Mouse (Mus musculus): ENCODE measurements around the gene Plxna2. TPM values are rescaled to one million over a fixed set of nuclear protein-coding genes. Genes with fewer than 3 reads are reported as not detected.
A peak's percentile ranks its signal among the peaks of the same experiment; 100 is the strongest.

Plxna2 gene
- 10 to 100 TPM in 1 of 2 experiments, 1 to 10 TPM in 1; 8.8 to 10.1 TPM for total RNA-seq (2021)
- long read RNA-seq, experiment 1, partial matches to known transcripts: 0 of 2 reads
- long read RNA-seq, experiment 1, other reads (novel, unspliced or antisense): 2 of 2 reads
- long read RNA-seq, experiment 2: 0 reads

DNA sequence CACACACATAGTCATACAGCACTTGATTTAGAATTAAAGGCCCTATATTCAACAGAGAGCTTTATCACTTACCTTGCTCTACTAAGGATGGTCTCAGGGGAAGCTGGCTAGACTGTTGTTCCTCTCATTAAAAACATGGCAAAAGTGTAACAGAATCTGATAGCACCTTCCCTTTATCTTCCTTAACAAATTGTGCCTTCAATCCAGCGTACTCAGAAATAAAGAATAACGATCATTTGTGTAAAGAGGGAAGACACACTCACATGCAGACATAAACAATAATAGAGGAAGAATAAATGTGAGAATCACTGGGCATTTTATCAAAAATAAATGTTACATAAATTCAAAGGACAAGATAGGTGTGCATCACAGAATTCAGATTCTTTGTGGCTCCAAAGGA is at the start of gene Plxna2:
Gene Plxna2, plus strand, starts transcription at position 301 of the 400 bp plus-strand sequence.
- DNase-seq: no peak

DNA sequence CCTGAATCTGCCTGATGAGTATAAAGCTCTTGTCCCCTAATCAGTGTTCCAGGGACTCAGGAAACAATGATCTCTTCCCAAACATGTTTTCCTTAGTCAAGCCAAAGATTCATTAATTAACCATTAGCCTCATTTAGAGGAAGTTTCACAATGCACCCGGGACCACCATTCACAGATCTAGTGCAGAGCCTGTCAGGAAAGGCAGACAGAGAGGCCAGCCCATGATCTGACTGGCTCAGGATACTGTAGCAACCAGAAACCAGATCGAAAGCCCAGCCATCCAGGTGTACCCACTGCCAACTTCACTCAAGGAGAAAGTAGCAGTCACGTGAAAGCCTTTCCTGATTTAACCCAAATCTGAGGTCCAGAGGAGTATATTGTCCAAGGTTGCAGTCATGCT is 44.1 kb upstream of the Plxna2 start:
- DNase-seq: no peak

DNA sequence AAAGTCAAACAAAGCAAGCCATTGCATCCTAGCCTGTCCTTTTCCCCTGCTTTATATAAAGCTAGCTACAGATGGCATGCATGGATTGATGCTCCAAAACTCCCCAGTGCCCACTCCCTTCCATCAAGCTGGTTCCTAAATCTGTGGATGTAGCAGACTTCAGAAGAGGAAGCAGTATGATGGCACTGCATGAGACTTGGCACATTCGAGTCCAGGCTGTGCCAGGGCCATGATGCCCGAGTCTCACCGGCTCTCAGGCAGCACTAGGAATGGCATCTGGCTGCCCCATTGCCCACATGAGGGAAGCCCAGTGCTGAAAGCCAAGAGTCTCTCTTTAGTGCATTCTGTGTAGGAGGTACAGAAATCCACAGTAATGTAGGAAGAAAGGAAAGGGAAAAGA is 39.7 kb upstream of the Plxna2 start:
- no peak for DNase-seq

DNA sequence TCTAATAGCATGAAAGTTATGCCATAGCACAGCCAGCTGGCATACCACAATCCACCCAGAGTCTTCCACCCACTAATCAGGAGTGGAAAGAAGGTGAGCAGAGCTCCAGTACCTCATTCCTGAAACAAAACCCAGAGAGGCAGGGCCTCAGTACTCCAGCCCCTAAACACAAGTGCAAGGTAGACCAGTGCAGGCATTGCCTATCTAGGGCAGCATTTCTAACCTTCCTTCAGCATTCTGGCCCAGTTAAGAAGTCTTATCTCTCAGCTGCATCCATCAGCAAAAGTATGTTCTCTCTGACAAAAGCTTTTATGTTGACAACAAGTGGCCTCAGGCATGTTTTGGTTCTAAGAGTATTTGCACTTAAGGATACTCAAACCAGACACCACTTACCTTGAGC is 37.5 kb upstream of the Plxna2 start:
- no peak for DNase-seq

DNA sequence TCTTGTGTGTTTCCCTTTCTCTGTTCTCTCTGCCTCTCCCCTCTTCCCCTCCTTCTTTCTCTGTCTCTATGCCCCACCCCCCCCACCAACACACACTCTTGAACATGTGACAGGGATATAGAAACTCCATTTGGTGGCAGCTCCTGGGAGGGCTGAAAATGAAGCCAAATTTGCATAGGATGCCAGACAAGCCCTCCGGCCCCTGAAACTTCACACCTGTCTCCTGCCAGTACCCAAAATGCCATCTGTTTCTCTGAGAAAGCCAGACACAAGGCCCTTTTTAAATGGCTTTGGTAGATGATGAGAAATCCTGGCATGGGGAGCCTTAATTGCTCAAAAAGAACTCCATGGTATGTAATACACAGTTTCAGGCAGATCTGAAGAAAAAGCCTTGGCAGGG is 31.3 kb upstream of the Plxna2 start:
- DNase-seq: no peak

DNA sequence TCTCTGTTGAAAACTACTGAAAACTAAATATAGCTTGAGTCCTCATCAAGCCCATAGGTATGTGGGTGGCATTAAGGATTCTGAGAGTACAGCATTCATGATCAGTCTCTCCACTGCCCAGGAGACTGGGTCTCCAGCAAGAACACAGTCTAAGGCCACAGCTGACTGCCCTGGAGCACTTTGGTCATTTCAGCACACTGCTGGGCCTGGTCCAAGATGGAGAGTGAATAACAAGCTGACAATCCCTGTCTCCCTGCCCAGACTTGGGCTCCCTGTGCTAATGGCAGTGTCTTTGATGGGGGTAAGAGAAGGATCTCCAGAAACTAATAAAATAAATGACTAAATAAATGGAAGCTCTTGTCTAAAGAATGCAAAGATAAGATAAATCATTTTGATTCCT is 30.5 kb upstream of the Plxna2 start:
- peak; percentile 26 to 30 for DNase-seq

DNA sequence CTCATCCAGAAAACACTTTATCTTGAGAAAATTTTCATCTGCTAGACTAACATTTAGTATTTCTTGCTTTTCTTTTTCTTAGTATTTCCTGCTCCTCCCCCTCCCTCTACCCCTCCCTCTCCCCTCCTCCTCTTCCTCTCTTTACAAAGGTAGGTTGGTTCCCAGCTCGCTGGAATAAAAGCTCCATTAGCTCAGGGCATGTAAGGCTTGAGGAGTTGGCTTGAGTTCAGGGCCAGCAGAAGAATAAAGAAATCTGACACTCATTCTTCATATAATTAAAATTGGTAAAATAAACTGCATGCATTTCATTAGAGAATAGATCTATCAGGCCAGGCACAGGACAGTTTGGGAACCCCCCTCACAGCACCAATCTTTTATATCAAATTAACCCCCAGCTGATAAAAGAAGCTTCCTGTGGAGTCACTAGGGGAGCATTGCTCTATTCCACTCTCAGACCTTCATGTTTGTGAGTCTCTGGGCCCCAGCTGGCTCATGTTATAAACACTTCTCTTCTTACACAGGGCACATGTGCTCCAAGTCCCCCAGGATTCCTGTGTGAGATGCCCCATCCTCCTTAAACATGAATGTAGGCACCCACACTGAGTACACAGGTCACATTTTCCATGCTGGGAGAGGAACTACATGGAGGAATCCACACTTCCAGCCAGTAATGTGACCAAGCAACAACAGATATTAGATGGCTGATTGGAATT is 29.9 kb upstream of the Plxna2 start:
- DNase-seq: no peak

DNA sequence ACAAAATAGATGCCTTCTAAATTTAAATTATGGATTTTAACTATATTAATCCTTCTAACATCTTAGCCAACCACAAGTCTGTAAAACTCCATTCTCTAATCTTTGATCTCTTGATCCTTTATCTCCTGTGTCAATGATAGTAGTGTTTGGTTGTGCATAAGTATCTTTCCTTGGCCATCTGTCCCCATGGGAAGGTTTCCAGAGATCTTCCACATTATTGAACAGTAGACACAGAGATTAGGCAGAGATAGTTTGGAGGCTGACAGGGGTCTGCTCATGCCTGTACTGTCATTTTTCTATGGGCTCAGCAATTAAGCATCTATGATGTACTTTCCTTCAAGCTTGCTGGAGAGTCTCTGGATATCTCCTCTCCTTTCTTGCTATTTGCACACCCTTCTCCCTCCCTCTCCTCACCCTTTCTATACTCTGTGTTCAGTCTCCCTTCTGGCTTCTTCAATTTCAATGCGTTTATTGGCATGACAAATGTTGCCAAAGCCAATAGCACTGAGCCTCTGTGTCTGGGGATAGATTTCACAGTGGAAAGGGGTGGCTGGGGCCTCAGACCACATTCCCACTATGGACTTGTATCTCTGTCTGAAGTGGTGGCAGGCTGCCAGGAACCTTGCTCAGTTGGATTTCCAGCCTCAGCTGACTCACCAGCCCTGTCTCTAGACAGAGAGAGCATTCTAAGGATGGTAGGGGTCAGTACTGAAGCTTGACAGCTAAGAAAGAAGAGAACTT is 29.1 kb upstream of the Plxna2 start:
- DNase-seq: peak; percentile 76 to 81

DNA sequence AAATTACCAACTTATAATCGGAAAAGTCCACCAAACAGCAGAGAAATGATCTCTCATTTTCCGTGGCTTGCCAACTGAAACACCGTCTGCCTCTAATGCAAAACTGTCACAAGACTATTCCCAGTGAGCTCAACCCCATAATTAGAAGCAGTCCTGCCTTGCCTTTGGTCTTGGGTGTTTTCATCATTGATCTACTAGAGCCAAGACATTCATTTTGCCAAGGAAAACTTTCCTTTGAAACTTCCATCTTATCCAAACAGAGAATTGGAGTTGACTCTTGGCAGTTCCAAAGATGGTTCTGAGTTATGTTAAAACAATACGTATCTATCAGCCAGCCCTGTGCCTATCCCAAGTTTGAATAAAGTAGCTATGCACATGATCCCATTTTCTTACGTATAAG is 24.9 kb upstream of the Plxna2 start:
- DNase-seq: no peak

DNA sequence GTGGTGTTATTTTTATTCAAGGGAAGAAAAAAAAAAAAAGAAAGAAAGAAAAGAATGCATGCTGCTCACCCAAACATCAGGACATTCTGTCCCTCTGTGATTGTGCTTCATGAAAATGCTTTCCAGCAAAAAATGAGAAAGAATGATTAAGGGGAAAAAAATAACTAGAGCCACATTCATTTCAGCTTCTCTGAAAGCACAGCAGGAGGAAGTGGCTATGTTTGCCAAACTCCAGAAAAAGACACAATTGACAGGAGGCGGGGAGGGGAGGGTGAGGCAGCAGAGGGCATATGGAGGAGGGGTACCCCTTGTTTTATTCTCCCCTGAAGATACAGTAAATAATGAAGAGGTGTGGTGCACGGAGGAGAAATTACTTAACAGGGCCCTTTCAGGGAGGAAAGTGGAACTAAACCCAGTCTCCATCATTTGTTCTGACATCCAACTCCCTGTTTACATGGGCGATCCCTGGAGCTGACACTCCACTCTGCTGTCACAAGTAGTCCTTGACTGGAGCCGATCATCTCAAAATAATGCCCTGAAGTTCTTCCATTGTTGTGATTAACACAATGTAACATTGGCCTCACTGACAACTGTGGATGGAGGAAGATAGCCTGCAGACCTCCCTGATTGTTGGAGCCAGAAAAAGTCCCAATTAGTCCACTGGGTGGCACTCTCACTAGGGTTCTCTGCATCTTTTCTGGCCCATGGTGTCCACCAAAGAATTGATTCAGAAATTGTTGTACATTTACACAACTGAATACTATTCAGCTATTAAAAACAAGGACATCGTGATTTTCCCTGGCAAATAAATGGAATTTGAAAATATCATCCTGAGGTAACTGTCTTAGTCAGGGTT is 10.4 kb upstream of the Plxna2 start:
- no peak for DNase-seq

DNA sequence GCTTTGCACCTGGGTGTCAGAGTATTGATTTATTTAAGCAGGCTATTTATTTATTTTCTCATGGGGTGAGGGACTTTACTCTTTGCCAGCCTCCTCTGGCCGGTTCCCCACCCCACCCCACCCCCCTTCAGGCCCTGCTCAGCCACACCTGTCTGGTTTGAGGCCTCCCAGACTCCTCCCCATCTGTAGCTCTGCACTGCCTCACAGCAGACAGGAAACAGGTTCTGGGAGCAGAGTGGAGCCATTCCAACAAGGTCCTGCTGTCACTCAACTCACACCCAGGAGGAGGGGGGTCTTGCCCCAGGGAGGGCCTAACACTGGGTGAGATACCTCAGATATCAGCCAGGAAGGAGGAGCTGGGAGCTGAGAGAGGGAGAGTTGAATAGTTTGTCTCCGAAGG is 7.5 kb upstream of the Plxna2 start:
- DNase-seq: no peak

DNA sequence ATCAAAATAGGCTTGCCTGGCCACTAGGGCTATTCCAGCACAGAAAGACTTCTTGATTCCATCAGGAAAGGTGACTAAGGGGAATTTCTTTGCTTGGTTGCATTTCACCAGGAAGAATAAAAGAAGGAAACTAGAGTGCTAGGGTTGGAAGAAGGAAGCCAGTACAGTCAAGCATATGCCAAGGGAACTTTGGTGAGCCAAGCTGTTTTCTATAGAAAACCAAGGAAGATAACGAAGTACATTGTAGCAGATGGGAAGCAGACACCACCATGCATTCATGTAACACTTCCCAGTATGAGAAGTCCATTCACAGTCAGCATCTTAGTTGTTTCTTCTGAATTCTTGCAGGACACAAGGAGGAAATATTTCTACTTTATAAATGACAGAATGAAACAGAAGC is 5.4 kb upstream of the Plxna2 start:
- DNase-seq: no peak

DNA sequence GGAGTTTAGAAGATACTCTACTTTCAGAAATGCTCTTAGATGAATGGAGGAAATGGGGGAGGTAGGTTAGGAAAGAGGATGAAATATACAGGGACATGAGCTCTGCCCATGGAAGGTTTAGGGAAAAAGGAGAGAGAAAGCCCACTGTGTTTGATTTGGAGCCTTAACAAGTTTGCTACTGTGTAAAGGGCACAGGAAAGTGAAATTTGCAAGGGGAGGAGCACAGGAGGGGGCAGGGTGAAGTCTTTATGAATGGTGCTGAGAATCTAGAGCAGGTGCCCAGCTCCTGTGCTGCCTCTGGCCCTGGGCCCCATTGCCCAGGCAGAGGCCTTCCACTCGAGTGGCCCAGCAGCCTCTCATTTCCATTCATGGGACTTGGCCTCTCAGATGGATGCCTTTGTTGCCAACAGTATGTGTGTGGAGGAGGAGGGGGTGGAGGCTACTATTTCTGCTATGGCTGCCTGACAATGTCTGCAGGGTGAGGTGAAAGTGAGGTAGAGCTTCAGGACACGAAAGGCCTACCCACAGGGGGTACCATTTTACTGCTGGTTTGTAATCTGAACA is 4.7 kb upstream of the Plxna2 start:
- no peak for DNase-seq

DNA sequence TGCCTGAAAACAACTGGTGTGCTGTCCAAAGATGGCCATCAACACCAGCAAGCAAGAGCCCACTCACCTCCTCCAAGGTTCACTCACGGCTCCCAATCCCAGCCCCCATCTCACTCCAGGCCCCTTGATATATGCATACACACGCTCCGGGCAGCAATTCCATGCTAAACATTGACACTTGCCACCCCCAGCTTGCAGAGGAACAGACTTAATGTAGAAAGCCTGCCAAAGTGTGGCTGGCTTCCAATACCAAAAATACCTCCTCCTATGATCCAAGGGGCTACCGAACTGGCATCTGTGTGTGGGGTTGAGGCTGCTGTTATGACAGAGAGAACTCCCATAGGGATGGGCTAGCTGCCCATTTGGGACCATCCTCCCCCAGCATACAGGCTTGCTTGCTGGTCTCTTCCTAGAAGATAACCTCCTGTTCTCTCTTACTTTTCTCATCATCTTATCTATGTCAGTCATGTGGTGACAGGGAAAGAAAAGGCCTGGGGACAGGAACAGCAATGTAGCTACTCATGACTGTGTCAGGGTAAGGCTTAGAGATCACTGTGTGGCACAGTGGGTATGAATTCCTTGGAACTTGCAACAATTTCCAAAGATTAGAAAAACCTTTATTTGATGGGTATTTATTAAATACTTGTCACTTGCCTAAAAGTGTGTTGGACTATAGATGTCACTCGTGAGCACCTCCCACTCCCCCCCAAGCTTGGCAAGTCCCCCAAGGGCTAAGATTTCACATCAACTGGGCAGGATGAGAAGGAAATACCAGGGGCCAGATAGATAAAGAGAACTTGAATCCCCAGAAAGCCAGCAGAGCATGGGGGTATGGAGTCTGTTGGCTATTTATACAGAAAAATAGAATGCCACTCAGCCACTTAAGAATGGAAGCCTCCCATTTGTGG is 3.8 kb upstream of the Plxna2 start:
- DNase-seq: no peak

DNA sequence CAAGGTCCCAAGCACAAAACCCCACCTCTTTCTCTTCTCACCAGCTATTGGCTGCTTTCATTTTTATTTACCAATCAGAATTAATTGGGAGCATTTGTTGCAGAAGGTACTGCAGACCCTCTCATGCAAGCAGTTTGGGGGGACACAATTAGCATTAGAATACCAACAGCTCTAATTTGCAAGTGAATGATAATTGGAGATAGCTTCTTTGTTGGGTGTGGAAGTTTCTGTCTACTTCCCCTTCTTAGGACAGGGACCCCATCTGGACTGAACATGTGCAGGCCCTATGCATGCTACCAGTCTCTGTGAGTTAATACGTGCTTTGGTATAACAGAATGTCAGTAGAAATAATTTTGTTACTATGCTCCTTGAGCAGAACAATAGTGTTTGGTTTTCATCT is 1.9 kb upstream of the Plxna2 start:
- no peak for DNase-seq

DNA sequence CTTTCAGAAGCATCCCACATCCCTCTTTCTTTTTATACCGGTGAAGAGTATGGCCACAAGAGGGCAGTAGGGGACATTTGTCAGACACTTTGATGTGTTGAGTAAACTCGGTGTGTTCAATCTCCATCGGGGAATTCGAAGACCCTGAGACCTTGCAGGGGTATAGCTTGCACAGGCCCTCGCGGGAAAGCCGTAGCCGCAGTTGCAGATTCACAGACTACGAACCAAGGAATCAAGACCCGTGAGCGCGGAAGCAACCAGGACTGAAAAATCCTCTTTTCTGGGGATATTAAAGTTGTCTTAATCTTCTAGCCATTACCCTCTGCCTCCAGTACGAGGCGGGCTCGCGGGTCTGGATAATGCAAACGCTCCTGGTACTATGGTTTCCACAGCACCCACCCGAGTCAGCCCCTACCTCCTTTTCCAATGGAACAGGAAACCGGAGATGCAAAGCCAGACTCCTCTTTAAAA is 858 bp downstream of the Plxna2 start:
- peak; percentile 62 to 85 for DNase-seq

DNA sequence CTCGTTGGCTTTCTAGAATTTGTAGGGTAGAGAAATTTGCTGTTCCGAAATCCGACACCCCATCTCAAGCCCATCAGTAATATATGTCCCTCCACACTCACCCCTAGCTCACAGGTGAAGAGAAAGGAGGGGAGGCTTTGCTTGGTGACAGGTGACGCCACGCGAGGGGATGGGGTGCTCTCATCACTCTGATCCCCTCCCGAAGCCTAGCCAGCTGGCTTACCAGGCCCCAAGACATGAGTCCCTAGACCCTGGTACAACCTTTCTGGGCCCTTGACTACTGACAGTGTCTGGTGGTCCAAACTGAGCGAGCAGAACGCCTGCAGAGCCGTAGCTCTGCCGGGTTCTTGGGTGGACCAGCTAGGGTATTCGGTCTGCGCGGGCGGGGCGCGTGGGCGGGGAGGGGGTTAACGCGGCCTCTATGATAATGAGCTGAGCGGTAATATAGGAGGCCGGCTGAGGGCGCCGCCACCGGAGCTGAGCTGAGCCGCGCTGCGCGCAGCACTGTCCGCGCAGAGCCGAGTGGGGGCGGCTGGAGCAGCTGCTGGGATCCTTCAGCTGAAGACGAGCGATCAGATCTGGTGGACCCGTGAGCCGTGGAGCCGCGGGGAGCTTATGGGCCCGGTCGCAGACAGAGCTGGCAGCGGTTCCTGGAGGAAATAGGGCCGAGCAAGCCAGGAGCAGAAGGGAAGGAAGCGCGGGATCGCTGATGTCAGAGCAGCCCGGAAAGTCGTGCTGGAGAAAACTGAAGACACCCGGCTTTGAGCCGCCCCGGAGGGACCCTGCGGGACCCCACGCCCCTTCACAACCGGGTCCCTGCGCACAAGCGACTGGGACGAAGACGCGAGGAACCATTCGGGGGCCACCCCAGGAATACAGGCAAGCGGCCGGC is 1.6 kb downstream of the Plxna2 start:
- DNase-seq: peak; percentile 88 to 91

DNA sequence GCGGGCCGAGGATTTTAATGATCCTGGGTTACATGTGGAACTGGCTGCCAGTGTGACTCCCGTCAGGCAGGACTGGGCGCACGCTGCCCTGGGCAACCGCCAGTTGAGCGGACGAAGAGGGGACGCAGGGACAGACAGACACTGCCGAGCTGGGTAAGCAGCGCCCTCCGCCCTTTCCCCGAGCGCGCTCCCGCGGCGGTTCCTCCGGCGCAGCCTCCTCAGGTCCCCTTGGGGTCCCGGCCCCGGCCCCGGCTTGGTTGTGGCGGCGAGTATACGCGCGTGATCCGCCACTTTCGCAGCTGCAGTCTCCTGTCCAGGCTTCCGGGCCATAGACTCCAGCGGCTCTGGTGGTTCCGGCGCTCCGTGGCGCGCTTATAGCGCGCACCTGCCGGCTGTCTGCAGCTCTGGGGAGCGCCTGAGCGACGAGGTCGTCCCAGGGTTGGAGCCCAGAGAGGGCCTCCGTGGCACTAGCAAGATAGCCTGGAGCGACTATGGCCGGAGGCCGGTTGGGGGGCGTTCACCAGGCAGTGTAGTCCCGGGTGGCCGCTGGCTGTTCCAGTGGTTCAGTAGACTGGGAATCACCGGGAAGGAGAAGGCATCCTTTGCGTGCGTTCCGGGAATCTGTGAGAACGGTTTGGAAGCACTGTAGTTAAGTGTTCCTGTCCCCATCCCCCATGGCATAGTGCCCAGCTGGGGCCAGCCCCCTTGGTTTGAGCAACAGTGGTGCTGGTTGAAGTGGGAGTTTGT is 2.4 kb downstream of the Plxna2 start:
- DNase-seq: peak; percentile 71 to 76

DNA sequence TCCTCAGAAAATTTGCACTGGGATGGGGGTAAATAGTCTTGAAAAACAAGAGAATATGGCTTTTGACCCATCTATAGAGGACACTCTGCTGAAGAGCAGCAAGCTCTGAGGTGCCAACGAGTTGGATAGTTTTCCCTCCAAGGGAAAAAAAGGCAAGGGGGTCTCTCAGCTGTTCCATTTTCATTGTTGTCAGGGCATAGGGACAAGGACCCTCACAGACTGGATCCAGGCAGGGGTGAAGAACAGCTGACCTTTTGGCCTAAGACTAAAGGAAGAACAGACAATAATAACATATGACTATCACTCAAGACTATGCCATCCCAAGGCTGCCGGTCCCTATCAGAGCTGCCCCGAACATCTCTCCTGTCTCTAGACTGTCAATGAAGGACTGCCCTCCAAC is 4.2 kb downstream of the Plxna2 start:
- DNase-seq: no peak
